Mouse (Mus musculus): ENCODE measurements around the gene Cfap157.
A peak's percentile ranks its signal among the peaks of the same experiment; 100 is the strongest.

DNA sequence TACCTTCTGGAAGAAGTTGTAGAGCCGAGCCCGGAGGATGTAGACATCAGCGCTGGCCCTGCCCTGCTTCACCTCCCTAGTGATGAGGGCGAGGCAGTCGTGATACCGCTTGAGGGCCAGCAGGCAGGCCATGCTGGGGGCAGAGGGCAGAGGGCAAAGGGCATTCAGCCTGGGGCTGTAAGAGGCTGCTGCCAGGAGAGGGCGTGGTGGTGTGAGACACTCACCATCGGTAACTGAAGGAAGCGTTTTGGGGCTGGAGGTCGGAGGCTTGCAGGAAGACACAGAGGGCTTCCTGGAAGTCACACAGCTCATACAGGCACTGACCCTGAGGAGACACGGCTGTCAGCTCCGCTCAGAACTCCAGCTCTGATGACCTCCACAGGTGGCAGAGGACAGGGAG, 12.3 kb downstream of the Cfap157 start:
- TF ChIP-seq CTCF (IDR thresholded peaks at IDR 0.05; ENCODE audit: low read depth), result peak; percentile 50
- no peak for TF ChIP-seq EP300 (IDR thresholded peaks at IDR 0.05; ENCODE audit: low read depth)
